Mouse (Mus musculus): ENCODE data around the gene Ttll11.

Ttll11 gene

GRCm38 (mm10) chr2:35830966-35831903, 148.5 kb downstream of the Ttll11 start:
- peak; percentile 4 for DNase-seq (ENCODE audit: low read depth, low spot score)

GRCm38 (mm10) chr2:35829136-35829535, 150.6 kb downstream of the Ttll11 start:
- no peak for DNase-seq (ENCODE audit: low read depth, low spot score)

GRCm38 (mm10) chr2:35827886-35828285, 151.8 kb downstream of the Ttll11 start:
- no peak for DNase-seq (ENCODE audit: low read depth, low spot score)

GRCm38 (mm10) chr2:35825157-35825556, 154.6 kb downstream of the Ttll11 start:
- no peak for DNase-seq (ENCODE audit: low read depth, low spot score)

GRCm38 (mm10) chr2:35823589-35823988, 156.1 kb downstream of the Ttll11 start:
- no peak for DNase-seq (ENCODE audit: low read depth, low spot score)

- no peak for DNase-seq (ENCODE audit: low read depth, low spot score)
Measured at GRCm38 (mm10) chr2:35818883-35819282, 160.8 kb downstream of the Ttll11 start.

GRCm38 (mm10) chr2:35816056-35816661, 163.6 kb downstream of the Ttll11 start:
- no peak for DNase-seq (ENCODE audit: low read depth, low spot score)

- DNase-seq (ENCODE audit: low read depth, low spot score) = no peak
Measured at GRCm38 (mm10) chr2:35812561-35812933, 167.2 kb downstream of the Ttll11 start.

GRCm38 (mm10) chr2:35811801-35812560, 167.7 kb downstream of the Ttll11 start:
- DNase-seq (ENCODE audit: low read depth, low spot score) = no peak

GRCm38 (mm10) chr2:35810027-35810426, 169.7 kb downstream of the Ttll11 start:
- DNase-seq (ENCODE audit: low read depth, low spot score) = no peak

- DNase-seq (ENCODE audit: low read depth, low spot score) = no peak
Measured at GRCm38 (mm10) chr2:35809141-35809540, 170.6 kb downstream of the Ttll11 start.

- DNase-seq (ENCODE audit: low read depth, low spot score) = no peak
Measured at GRCm38 (mm10) chr2:35805881-35806280, 173.8 kb downstream of the Ttll11 start.

- DNase-seq (ENCODE audit: low read depth, low spot score) = no peak
Measured at GRCm38 (mm10) chr2:35803095-35803494, 176.6 kb downstream of the Ttll11 start.

GRCm38 (mm10) chr2:35801759-35802158, 178.0 kb downstream of the Ttll11 start:
- DNase-seq (ENCODE audit: low read depth, low spot score) = no peak

- no peak for DNase-seq (ENCODE audit: low read depth, low spot score)
Measured at GRCm38 (mm10) chr2:35799073-35799472, 180.6 kb downstream of the Ttll11 start.

GRCm38 (mm10) chr2:35797998-35798397, 181.7 kb downstream of the Ttll11 start:
- no peak for DNase-seq (ENCODE audit: low read depth, low spot score)

- DNase-seq (ENCODE audit: low read depth, low spot score) = no peak
Measured at GRCm38 (mm10) chr2:35789362-35790326, 190.1 kb downstream of the Ttll11 start.

GRCm38 (mm10) chr2:35785877-35786276, 193.8 kb downstream of the Ttll11 start:
- DNase-seq (ENCODE audit: low read depth, low spot score) = no peak

GRCm38 (mm10) chr2:35783368-35783767, 196.3 kb downstream of the Ttll11 start:
- no peak for DNase-seq (ENCODE audit: low read depth, low spot score)

- no peak for DNase-seq (ENCODE audit: low read depth, low spot score)
Measured at GRCm38 (mm10) chr2:35779266-35779665, 200.4 kb downstream of the Ttll11 start.

- DNase-seq (ENCODE audit: low read depth, low spot score) = no peak
Measured at GRCm38 (mm10) chr2:35776935-35777334, 202.8 kb downstream of the Ttll11 start.

Data from CD4-positive helper T cell, adult 2 months (primary cell).